Mouse (Mus musculus) testis, adult 2 months (tissue): Measurements from ENCODE around the gene Polr1b.

Experiments used
- CTCF ChIP-seq: fragments of 200-500 bp; IDR thresholded peaks from 2 replicates; pipeline ENCODE4 v1.5.1; 2012; ENCODE audit warnings: low read depth, mild to moderate bottlenecking, inconsistent platforms, low read length, moderate library complexity; ENCODE audit not compliant: control insufficient read depth, insufficient read depth, insufficient replicate concordance
- POLR2A ChIP-seq: fragments of 200-500 bp; IDR thresholded peaks from 2 replicates; pipeline ENCODE4 v1.6.1; 2012; ENCODE audit warnings: low read depth, mild to moderate bottlenecking, inconsistent platforms, low read length, moderate library complexity; ENCODE audit not compliant: control insufficient read depth

DNA sequence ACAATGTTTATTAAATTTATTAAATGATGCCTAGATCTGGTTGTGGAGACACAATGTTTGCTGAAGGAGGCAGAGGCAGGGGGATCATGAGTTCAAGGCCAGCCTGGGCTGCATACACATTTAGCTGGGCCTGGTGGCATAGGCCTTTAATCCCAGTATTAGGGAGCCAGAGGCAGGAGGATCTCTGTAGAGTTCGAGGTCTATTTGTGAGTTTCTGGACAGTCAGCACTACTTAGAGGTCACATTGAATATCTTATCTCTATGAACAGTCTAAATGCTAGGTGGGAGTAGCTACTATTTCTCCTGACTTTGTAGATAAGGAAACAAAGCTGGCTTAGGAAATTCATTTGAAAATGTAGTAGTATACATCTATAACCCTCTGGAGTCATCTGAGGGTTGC, 13.3 kb upstream of the Polr1b start:
- TF ChIP-seq CTCF (no peak), POLR2A (no peak)
